Mouse (Mus musculus) neural tube, embryonic 13.5 days (tissue): Measurements from ENCODE around the gene Nfkb1. TPM values are rescaled to one million over a fixed set of nuclear protein-coding genes. Genes with fewer than 3 reads are reported as not detected.

Experiments
- ATAC-seq: fragments of 200-750 bp; cut with Nextera tagmentation; 2 replicates; pipeline ENCODE4 v1.8.0; 2017; ENCODE audit warnings: low read depth, mild to moderate bottlenecking, moderate TSS enrichment, moderate library complexity
- H3K27ac ChIP-seq: fragments of 300-500 bp; sonication (generic); replicated peaks from 2 replicates; pipeline ENCODE4 v1.5.1; 2015; ENCODE audit warnings: moderate library complexity, mild to moderate bottlenecking, inconsistent platforms
- H3K27me3 ChIP-seq: fragments of 300-500 bp; sonication (generic); 2 replicates; pipeline ENCODE4 v1.6.1; 2015; ENCODE audit warnings: mild to moderate bottlenecking, inconsistent platforms
- H3K36me3 ChIP-seq: fragments of 300-500 bp; sonication (generic); 2 replicates; pipeline ENCODE4 v1.6.1; 2015; ENCODE audit warnings: mild to moderate bottlenecking, inconsistent platforms
- H3K4me1 ChIP-seq: fragments of 300-500 bp; sonication (generic); replicated peaks from 2 replicates; pipeline ENCODE4 v1.6.1; 2015; ENCODE audit warnings: inconsistent platforms
- H3K4me2 ChIP-seq: fragments of 300-500 bp; sonication (generic); 2 replicates; pipeline ENCODE4 v1.6.1; 2015; ENCODE audit warnings: inconsistent platforms, mild to moderate bottlenecking, moderate library complexity
- H3K4me3 ChIP-seq: fragments of 300-500 bp; sonication (generic); 2 replicates; pipeline ENCODE4 v1.5.1; 2015; ENCODE audit warnings: mild to moderate bottlenecking, inconsistent platforms
- H3K9ac ChIP-seq: fragments of 300-500 bp; sonication (generic); 2 replicates; pipeline ENCODE4 v1.6.1; 2015; ENCODE audit warnings: moderate library complexity, mild to moderate bottlenecking, inconsistent platforms
- H3K9me3 ChIP-seq: fragments of 300-500 bp; sonication (generic); 2 replicates; pipeline ENCODE4 v1.6.1; 2016; ENCODE audit warnings: inconsistent platforms
- WGBS: fragments of 180-500 bp; shearing (Covaris S2); methylation state at CpG from one replicate; pipeline ENCODE4 v1.1.7; 2015; 5-methylcytosine and 5-hydroxymethylcytosine counted together
- polyA plus RNA-seq: library from polyadenylated mRNA; unstranded; fragments of >200 nt; fragmentation: Nextera tagmentation; extraction: Ambion mirVana; gene quantifications from 2 replicates; pipeline ENCODE4 v1.2.1, GENCODE M21; 2015

Gene Nfkb1
- polyA plus RNA-seq, 1 experiment from 2014 or later = 7.8 TPM

GRCm38 (mm10) chr3:135607660-135608473 is 83.5 kb downstream of the Nfkb1 start:
- WGBS = 92% methylated on average over 24 of the region's 24 CpGs
- no peak for ATAC-seq
- Histone ChIP-seq H3K4me3 (no peak overlapping the region), H3K9me3 (no peaks in the 10 kb centered on the region), H3K27ac (no peak overlapping the region), H3K36me3 (peaks cover 58% of the 10 kb centered on the region), H3K4me2 (no peak overlapping the region), H3K4me1 (no peaks in the 10 kb centered on the region), H3K9ac (no peak overlapping the region), H3K27me3 (no peaks in the 10 kb centered on the region)

DNA sequence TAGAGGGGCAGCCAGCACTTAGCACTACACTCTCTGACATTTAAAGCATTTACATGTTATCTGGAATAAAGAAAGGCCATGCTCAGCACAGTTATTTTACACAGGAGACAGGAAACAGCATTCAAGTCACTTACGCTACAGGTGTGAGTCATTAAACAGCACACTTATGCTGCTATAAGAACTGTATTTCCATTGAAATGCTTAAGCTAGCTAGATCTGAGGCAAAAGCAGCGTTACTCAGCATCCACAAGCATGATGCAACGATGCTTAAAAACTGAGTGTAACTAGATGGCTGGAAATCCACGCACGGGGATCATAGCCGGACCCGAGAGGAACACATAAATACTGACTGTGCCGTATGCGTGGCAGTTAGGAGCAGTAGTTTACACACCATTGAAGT is 84.3 kb downstream of the Nfkb1 start:
- Histone ChIP-seq H3K4me1 (no peaks in the 10 kb centered on the region), H3K27ac (no peak overlapping the region), H3K4me3 (no peak overlapping the region), H3K27me3 (no peaks in the 10 kb centered on the region), H3K36me3 (peaks cover 58% of the 10 kb centered on the region), H3K9me3 (no peaks in the 10 kb centered on the region), H3K9ac (no peak overlapping the region), H3K4me2 (no peak overlapping the region)
- WGBS = 91% methylated on average over 9 of the region's 9 CpGs
- no peak for ATAC-seq

DNA sequence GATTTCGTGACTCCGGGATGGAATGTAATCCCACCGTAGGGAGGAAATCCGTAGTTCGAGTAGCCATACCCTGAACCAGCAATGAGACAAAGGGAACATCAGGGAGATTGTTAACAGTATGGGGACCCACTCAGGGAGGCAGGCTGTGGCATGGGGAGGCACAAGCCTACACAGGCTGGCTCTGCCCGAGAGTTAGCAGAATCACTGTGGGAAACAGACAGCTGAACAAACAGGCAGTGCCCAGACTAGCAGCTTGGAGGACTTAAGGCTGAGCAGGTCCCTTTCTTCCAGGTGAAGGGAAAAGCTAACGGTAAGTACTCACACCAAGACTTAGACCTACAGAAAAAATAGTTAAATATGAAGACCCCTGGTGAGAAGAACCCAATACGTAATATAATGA is 84.8 kb downstream of the Nfkb1 start:
- ATAC-seq = no peak
- H3K4me3 ChIP-seq = no peak overlapping the region
- no peak overlapping the region for H3K27ac ChIP-seq
- H3K4me1 ChIP-seq = no peaks in the 10 kb centered on the region
- no peak overlapping the region for H3K4me2 ChIP-seq
- peaks cover 60% of the 10 kb centered on the region for H3K36me3 ChIP-seq
- no peaks in the 10 kb centered on the region for H3K9me3 ChIP-seq
- no peak overlapping the region for H3K9ac ChIP-seq
- H3K27me3 ChIP-seq = no peaks in the 10 kb centered on the region
- WGBS = 91% methylated on average over 8 of the region's 8 CpGs

GRCm38 (mm10) chr3:135605474-135605873 is 85.9 kb downstream of the Nfkb1 start:
- Histone ChIP-seq H3K9ac (no peak overlapping the region), H3K4me2 (no peak overlapping the region), H3K36me3 (peaks cover 59% of the 10 kb centered on the region), H3K27me3 (no peaks in the 10 kb centered on the region), H3K27ac (no peak overlapping the region), H3K4me1 (no peaks in the 10 kb centered on the region), H3K4me3 (no peak overlapping the region), H3K9me3 (no peaks in the 10 kb centered on the region)
- no peak for ATAC-seq
- WGBS = 87% methylated on average over 4 of the region's 4 CpGs

DNA sequence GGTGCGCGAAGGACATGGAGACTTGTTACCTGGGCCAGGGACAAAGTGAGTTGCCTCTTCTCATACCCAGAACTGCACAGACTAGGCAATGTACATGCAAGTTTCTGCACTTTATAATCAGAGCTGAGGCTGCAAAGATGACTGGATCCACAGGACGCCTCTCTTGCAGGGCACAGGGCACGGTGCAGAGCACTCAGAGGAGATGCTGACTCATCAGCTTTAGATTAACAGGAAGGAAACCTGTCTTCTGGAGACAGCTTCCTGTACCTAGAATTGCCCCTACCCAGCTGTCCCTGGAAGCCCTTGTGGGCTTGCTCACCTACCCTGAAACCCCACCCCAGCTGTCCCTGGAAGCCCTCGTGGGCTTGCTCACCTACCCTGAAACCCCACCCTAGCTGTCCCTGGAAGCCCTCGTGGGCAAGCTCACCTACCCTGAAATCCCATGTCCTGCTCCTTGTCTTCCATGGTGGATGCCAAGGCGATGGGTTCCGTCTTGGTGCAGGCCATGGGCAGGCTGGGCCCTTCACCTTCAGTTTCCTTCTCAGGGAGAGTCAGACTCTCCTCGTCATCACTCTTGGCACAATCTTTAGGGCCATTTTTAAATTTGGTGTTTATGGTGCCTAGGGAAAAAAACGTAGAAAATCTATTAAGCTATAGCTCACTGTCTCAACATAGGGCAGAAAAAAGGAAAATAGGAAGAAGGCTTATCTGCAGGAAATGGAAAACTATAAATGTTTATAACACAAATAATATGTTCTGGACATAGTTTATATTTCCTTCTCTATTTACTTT is 86.5 kb downstream of the Nfkb1 start:
- Histone ChIP-seq H3K9ac (no peak overlapping the region), H3K27ac (no peak overlapping the region), H3K4me3 (no peak overlapping the region), H3K4me1 (no peaks in the 10 kb centered on the region), H3K27me3 (no peaks in the 10 kb centered on the region), H3K9me3 (no peaks in the 10 kb centered on the region), H3K36me3 (peaks cover 63% of the 10 kb centered on the region), H3K4me2 (no peak overlapping the region)
- no peak for ATAC-seq
- WGBS = 92% methylated on average over 10 of the region's 10 CpGs

GRCm38 (mm10) chr3:135602731-135603130 is 88.6 kb downstream of the Nfkb1 start:
- 85% methylated on average over 10 of the region's 10 CpGs for WGBS
- Histone ChIP-seq H3K4me3 (no peak overlapping the region), H3K9ac (no peak overlapping the region), H3K36me3 (peaks cover 58% of the 10 kb centered on the region), H3K4me1 (no peaks in the 10 kb centered on the region), H3K27me3 (no peaks in the 10 kb centered on the region), H3K4me2 (no peak overlapping the region), H3K27ac (no peak overlapping the region), H3K9me3 (no peaks in the 10 kb centered on the region)
- no peak for ATAC-seq

DNA sequence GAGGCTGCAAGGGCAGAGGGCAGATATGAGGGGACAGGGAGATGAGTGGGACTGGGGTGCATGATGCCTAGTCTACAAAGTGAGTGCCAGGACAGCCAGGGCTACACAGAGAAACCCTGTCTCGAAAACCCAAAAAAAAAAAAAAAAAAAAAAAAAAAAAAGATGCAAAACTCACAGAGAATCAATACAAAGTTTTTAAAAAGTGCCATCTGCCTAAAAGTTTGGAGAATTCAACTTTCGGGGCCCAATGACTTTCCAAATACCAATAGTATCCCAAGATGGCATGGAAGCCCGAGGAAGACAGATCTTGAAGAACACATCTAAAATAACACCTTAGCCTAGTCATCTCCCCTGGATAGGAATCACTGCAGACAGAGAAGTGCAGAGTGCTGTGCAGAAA is 93.0 kb downstream of the Nfkb1 start:
- H3K4me3 ChIP-seq = no peak overlapping the region
- H3K9me3 ChIP-seq = no peaks in the 10 kb centered on the region
- H3K27ac ChIP-seq = no peak overlapping the region
- no peak overlapping the region for H3K4me2 ChIP-seq
- 90% methylated on average over 3 of the region's 3 CpGs for WGBS
- no peak for ATAC-seq
- H3K9ac ChIP-seq = no peak overlapping the region
- H3K4me1 ChIP-seq = no peaks in the 10 kb centered on the region
- no peaks in the 10 kb centered on the region for H3K27me3 ChIP-seq
- peaks cover 47% of the 10 kb centered on the region for H3K36me3 ChIP-seq

- no peak for ATAC-seq
- no peak overlapping the region for H3K4me2 ChIP-seq
- H3K9me3 ChIP-seq = no peaks in the 10 kb centered on the region
- H3K9ac ChIP-seq = no peak overlapping the region
- H3K4me3 ChIP-seq = no peak overlapping the region
- no peaks in the 10 kb centered on the region for H3K27me3 ChIP-seq
- WGBS = 75% methylated on average over 4 of the region's 4 CpGs
- H3K36me3 ChIP-seq = peaks cover 42% of the 10 kb centered on the region
- peak overlapping the region; percentile 52; the same call in 1 of the 2 replicates for H3K27ac ChIP-seq
- no peaks in the 10 kb centered on the region for H3K4me1 ChIP-seq
These were observed 94.3 kb downstream of the Nfkb1 start for GRCm38 (mm10) chr3:135597014-135597413.

- Histone ChIP-seq H3K4me2 (no peak overlapping the region), H3K4me1 (no peaks in the 10 kb centered on the region), H3K27me3 (no peaks in the 10 kb centered on the region), H3K4me3 (no peak overlapping the region), H3K27ac (no peak overlapping the region), H3K9ac (no peak overlapping the region), H3K9me3 (no peaks in the 10 kb centered on the region), H3K36me3 (peaks cover 47% of the 10 kb centered on the region)
- no peak for ATAC-seq
- 84% methylated on average over 21 of the region's 21 CpGs for WGBS
These were observed 97.0 kb downstream of the Nfkb1 start for GRCm38 (mm10) chr3:135594238-135594917.

DNA sequence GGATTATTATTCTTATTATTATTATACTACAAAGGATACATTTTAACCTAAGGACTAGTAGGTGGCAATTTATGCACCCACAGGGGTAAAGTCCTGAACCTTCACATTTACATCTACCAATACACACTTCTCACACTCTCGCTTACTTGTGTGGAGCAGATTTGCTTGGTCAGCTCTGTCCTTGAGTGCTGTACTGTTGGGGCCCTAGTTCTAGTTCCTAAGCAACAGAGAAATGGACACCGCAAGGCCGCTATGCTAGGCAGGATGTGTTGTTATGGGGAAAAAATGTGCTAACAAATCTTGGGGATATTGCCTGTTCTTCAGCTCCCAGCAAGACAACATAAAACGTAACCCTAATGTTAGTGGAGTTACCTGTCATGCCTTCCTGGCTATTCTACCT is 99.3 kb downstream of the Nfkb1 start:
- 88% methylated on average over 4 of the region's 4 CpGs for WGBS
- peaks cover 65% of the 10 kb centered on the region for H3K36me3 ChIP-seq
- H3K4me3 ChIP-seq = no peak overlapping the region

DNA sequence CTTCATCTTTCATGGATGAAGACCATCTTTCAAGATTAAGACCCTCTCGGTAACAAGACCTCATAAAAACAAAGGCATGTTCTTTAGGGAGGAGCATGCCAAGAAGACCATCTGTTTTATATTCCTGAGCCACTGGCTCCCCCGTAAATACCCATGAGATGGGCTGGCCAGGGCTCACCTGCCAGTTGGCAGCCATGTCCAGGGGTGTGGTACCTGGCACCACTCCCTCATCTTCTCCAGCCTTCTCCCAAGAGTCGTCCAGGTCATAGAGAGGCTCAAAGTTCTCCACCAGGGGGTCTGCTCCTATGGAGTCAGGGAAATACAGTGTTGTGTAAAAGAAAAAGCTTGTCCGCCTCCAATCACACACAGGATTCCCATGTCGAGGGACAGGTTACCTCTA is 100.0 kb downstream of the Nfkb1 start:
- H3K4me1 ChIP-seq = no peaks in the 10 kb centered on the region
- WGBS = 75% methylated on average over 5 of the region's 5 CpGs
- no peak overlapping the region for H3K9ac ChIP-seq
- H3K36me3 ChIP-seq = peaks cover 70% of the 10 kb centered on the region
- H3K27ac ChIP-seq = no peak overlapping the region
- no peaks in the 10 kb centered on the region for H3K9me3 ChIP-seq
- no peaks in the 10 kb centered on the region for H3K27me3 ChIP-seq
- ATAC-seq = no peak
- H3K4me3 ChIP-seq = no peak overlapping the region
- no peak overlapping the region for H3K4me2 ChIP-seq

More for the DNA sequence above, 99.3 kb downstream of the Nfkb1 start:
- Histone ChIP-seq H3K4me2 (no peak overlapping the region), H3K9ac (no peak overlapping the region), H3K27me3 (no peaks in the 10 kb centered on the region), H3K4me1 (no peaks in the 10 kb centered on the region), H3K27ac (no peak overlapping the region), H3K9me3 (no peaks in the 10 kb centered on the region)
- ATAC-seq = no peak

GRCm38 (mm10) chr3:135590471-135590870 is 100.9 kb downstream of the Nfkb1 start:
- no peak overlapping the region for H3K4me2 ChIP-seq
- no peak for ATAC-seq
- H3K9me3 ChIP-seq = no peaks in the 10 kb centered on the region
- no peak overlapping the region for H3K9ac ChIP-seq
- no peak overlapping the region for H3K27ac ChIP-seq
- H3K4me3 ChIP-seq = no peak overlapping the region
- peaks cover 74% of the 10 kb centered on the region for H3K36me3 ChIP-seq
- WGBS = 87% methylated on average over 4 of the region's 4 CpGs
- H3K4me1 ChIP-seq = no peaks in the 10 kb centered on the region
- H3K27me3 ChIP-seq = no peaks in the 10 kb centered on the region
